Mouse (Mus musculus): ENCODE measurements at regions not wholly inside any gene's neighbourhood (a gene's known extent, or its start where the extent isn't known, plus 50 kb on each side); places are given as distances from the start of the nearest gene placed in this dataset.

DNA sequence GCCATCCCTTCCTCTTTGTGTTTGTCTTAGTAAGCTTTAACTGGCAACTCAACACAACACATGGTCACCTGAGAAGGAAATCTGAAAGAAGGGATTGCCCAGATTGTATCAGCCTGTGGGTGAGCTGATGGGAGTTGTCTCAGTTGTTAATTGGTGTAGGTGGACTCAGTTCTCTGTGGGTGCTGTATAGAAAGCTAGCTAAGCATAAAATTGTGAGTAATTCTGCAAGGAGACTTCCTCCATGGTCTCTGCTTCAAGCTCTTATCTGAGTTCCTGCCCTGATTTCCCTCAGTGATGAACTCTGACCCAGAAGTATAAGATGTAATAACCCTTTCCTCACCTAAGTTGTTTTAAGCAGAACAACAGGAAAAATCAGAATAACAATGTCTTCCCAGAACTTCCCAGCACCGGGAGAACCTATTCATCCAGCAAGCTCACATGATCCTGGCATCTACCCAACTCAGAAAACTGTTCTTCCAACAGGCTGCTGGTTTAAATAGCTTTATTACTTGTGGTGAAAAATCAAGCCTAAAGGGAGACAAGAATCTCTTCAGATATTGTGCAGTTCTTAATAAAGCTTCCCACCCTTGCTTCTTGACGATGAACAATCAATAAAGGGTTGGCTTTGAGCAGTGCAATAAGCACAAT lies 487.7 kb upstream of the Cdh4 start:
- no peak for DNase-seq

- DNase-seq: no peak
These were observed 483.4 kb upstream of the Cdh4 start for GRCm38 (mm10) chr2:178958829-178959228.

- no peak for DNase-seq
These were observed 482.6 kb upstream of the Cdh4 start for GRCm38 (mm10) chr2:178959603-178960002.

- no peak for DNase-seq
These were observed 474.5 kb upstream of the Cdh4 start for GRCm38 (mm10) chr2:178967584-178968365.

GRCm38 (mm10) chr2:178969732-178970131 lies 472.5 kb upstream of the Cdh4 start:
- DNase-seq: no peak

DNA sequence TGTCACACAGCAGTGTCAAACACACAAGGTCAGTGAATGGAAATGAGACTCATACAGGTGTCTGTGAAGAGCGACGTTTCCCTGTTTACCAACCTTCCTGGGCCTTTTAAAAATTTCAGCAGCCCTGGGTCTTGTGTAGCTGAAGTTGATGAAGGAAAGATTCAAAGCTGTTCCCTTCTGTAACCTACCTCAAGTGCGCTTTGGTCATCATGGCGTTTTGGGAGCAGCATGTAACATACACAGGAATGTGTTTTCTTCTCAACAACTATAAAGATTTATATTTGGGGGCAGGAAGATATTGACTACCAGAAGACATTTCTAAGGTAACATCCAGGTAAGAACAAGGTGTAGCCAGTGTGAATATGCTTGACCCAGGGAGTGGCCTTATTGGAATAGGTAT lies 466.9 kb upstream of the Cdh4 start:
- DNase-seq: no peak

DNA sequence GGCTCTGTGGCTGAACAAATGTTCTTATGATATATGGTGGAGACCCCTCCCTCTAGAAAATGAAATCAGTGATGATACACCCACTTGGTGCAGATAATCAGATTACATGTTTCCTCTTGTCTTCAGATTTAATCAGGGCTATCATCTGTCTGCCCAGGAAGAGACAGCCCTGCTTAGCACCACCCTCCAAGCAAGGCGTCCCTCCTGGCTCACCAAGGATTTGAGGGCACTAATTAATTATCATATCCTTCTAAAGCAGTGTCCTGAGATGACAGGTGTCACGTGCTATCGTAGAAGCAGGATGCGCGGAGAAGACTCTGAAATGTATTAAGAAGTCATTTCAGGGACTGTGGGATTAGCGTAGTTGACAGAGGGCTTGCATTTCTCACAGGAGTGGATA lies 466.2 kb upstream of the Cdh4 start:
- DNase-seq: no peak

GRCm38 (mm10) chr2:178976495-178976894 lies 465.7 kb upstream of the Cdh4 start:
- DNase-seq: no peak

DNA sequence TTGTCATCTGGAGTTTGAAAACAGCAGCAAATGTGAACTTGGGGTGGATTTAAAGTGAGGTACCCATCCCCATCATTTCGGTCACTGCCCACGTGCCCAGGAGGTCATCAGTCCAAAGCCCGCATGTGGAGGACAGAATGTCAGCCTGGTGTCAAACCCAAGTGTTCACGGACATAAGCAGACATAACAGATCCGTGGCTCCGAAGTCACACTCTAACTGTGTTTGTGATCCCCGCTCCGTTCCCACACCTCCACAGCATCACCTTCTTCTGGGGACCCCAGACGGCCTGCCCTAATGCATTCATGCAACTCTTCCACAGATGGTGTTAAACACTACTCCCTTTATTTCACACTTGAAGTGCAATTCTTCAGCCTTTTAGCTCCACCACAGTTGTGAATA lies 462.8 kb upstream of the Cdh4 start:
- DNase-seq: no peak

DNA sequence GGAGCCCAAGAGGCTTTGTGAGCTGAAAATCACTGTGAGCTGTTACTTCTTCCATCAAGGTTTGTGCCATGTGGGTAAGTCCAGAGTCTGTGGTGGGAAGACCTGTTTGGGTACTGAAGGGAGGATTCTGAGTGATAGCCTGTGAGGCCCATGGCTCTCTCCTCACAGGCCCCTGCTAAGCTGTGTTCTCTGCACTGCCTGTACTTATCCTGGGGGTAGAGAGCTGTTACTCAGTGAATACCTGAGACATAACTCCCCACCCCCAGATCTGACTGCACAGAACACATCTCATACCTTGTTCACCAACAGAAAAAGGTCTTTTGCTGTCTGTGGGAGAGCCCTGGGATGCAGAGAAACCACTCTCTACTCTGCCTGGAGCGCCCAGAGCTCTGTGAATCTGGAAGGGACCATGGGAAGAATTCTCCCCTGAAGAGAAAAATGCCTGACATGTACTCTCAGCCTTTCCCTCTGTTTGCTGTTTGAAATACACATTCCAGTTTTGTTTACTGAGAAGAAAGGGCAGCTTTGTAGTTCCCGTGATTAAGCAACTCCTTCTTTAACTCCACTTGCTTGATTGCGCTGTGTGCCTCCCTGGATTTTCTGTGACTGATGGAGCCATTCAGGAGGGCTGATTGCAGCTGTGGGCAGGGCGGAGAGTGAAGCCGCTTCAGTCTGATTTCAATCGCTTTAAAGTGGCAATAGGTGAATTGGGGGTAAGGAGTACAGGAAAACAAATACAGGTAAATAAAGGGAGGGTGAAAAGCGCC lies 460.3 kb upstream of the Cdh4 start:
- peak; percentile 39 to 73 for DNase-seq

DNA sequence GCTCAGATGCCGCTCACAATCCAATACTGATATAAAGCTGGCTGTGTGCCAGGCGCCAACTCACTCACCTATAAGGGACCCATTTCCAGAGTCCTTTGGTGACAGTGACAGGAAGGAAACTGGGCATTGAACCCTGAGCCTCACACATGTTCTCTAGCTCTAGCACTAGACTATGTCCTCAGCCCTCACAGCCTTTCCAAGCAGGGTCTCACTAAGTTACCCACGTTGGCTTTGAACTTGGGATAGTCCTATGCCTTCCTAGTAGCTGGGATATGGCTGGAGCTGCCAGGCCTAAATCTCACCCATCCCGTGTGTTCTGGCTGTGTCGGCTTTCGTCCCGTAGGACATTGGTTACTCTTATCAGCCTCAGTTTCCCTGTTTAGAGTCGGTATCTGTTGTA lies 458.4 kb upstream of the Cdh4 start:
- DNase-seq: no peak

DNA sequence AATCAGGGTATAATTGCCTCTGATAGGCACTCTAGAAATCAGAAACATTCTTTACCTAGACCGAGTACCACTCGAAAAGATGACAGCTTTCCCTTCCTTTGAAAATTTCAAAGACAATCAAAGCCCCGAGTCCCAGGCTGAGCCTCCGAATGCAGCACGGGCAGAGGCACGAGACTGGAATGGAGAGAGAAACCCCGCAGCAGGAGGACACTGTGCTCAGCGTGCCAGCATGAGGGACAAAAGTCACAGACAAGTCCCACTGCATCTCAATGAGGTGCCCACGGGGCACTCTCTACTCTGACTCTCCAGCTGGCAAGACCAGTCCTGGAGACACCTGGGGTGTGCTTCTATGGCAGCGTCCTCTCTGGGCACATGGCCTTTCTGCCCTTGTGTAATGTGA lies 454.3 kb upstream of the Cdh4 start:
- DNase-seq: peak in 1 of 2 experiments; percentile 22

GRCm38 (mm10) chr2:178989291-178989690 lies 452.9 kb upstream of the Cdh4 start:
- DNase-seq: peak in 1 of 2 experiments; percentile 5

GRCm38 (mm10) chr2:178989784-178990183 lies 452.4 kb upstream of the Cdh4 start:
- no peak for DNase-seq

DNA sequence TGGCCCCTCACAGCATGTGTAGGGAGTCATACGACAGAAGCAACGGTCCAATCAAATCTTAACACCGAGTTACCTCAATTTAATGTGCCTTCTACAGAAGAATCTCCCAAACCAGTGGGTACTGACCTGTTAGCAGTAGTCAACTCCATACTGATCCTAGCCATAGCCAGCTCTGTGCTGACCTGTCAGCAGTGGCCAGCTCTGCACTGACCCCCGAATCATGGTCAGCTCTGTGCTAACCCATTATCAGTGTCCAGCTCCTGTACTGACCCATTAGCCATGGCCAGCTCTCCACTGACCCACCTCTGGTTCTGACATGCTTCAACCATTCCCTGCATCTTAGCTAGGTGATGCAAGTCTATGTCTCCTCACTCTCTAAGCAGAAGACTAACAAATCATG lies 451.3 kb upstream of the Cdh4 start:
- DNase-seq: no peak

- DNase-seq: no peak
These were observed 449.7 kb upstream of the Cdh4 start for GRCm38 (mm10) chr2:178992334-178993116.

DNA sequence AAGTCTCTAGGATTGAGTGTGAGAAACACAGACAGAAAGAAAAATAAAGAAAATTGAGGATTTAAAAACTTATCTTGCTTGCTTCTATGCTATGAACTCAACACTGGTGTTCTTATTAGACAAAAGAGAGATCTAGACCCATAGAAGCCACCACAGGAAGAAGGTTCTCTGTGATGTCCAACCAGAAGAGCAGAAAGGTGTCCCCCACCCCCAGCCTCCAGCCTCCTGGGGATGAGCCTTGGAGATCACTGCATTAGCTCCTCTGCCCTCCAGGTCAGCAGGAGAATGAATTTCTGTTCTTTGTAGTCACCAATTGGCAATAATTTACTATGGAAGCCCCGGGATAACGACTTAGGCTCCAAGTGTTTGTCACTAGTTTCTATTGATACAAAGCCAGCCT lies 444.3 kb upstream of the Cdh4 start:
- no peak for DNase-seq

DNA sequence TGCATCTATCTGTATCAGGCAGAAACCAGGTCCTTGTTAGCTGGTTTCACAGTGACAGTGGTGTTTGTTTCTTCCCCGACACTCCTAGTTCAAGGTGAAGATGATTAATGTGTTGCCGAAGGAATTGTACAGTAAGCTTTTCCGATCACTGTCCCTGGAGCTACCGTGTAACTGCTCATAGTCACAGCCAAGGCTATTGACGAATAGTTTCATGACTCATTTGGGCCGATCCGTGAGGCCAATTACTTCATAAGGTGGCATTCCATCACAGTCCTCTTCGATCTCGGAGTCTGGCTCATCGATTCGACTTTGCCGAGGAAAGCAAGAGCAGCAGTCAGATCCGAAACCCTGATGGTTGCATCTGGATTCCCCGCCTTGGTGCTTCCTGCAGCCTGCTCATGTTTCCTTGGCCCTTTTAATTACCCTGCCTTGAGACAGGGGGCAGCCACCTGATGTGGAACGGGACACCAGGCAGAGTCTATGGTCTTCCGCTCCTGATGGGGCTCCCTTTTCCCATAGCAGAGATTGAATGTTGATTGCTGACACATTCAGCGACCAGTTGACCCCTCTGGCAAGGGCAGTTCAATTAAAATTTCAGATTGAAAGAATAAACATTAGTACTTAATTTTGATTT lies 441.7 kb upstream of the Cdh4 start:
- no peak for DNase-seq

- no peak for DNase-seq
These were observed 434.5 kb upstream of the Cdh4 start for GRCm38 (mm10) chr2:179007766-179008165.

- no peak for DNase-seq
These were observed 428.2 kb upstream of the Cdh4 start for GRCm38 (mm10) chr2:179013891-179014593.

DNA sequence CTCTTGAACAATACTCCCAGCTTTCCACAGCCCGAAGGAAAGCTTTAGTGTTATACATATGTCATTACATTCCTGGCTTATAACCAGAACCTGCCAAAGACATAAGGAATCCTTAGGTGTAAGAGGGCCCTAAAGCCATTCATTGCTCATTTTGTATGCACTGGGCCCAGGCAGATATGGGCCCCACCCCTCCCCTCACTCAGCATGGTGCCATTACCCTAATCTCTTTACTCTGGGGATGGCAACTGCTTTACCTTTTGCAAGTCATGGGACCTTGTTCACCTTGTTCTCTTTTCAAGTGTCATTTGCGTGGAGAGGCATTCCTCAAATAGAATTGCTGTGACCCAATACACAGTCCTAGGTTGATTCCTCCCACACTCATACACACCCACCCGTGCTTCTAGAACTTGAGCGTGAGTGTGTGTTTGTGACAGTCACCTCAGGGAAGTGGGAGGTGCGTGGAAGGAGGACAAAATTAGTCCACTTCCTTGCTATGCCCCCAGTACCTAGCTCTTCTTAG lies 419.5 kb upstream of the Cdh4 start:
- peak; percentile 8 to 29 for DNase-seq

DNA sequence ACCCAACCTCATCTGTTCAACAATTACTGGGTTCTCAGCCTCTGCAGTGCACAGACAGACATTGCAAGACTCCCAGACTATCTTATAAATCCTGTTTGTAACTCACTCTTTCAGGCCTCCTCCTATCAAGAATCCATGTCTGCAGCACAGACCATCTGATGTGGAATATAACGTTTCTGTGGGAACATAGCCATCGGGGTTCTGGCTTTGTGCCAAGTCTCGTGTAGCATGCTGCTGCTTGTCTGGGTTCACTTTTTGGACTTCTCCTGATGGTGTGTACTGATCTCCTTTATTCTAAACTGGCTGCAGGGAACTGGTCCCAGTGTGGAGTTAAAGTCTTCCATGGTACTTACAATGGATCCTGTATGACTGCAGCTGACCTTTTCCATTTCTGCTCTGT lies 418.0 kb upstream of the Cdh4 start:
- no peak for DNase-seq

All from lung, postnatal 4 days (tissue).